Mouse (Mus musculus): Measurements from ENCODE around the gene B230104I21Rik.

GRCm38 (mm10) chr4:154310576-154311262 is 25.2 kb upstream of the B230104I21Rik start:
- TF ChIP-seq POLR2A (IDR thresholded peaks at IDR 0.05; ENCODE audit: insufficient read depth, low read depth, low read length) (no peak), CTCF (IDR thresholded peaks at IDR 0.05) (no peak)

All from heart, adult 2 months (tissue).